Comparison of ENCODE assay signal across 8 mouse cellular contexts in the genomic region with DNA sequence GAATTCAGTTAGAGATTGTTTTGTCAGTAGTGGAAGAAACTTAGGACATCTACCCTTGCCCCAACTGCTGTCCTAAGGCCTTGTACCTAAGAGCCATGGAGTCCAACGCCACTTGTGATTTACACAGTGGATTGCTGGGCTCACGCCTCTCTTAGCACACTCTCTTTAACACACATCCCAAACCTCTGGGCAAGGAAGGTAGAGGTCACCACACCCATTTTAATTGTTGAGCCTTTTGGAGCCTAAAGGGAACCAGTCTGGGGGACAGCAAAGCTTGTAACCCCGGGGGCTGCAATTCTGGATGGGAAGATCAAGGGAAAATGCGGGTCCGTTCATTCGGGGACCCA. TPM values are rescaled to one million over a fixed set of nuclear protein-coding genes. Genes with fewer than 3 reads are reported as not detected.
A peak's percentile ranks its signal among the peaks of the same experiment; 100 is the strongest.
DNase-seq lines count a peak whose midpoint lies in the region; ATAC-seq and TF ChIP-seq lines count a peak whose summit lies in the region.

No protein-coding gene starts in this region.

- H3K9me3 ChIP-seq in embryonic facial prominence, embryonic 14.5 days (ENCODE audit: control insufficient read depth, low read length): no peaks in the 10 kb centered on the region
- no peaks in the 10 kb centered on the region for H3K9me3 ChIP-seq in limb, embryonic 10.5 days (replicated peaks)
- H3K9me3 ChIP-seq in neural tube, embryonic 13.5 days: no peaks in the 10 kb centered on the region

- DNase-seq in layer of hippocampus, adult 2 months (ENCODE audit: low spot score in 2 of 2): peak in 1 of 2 experiments; percentile 13
- no peak for DNase-seq in layer of hippocampus, postnatal 10 days (ENCODE audit: low spot score in 2 of 2)
- DNase-seq in embryonic facial prominence, embryonic 14.5 days (ENCODE audit: low spot score): no peak
- DNase-seq in limb, embryonic 10.5 days (ENCODE audit: low spot score): no peak
- no peak for DNase-seq in right cerebral cortex, postnatal 36 days (ENCODE audit: low spot score in 2 of 2)
- DNase-seq in adrenal gland, adult 2 months: no peak
- no peak for DNase-seq in adrenal gland, adult 18-20 months (ENCODE audit: low spot score in 2 of 2)

- H3K4me1 ChIP-seq in embryonic facial prominence, embryonic 14.5 days (ENCODE audit: control insufficient read depth, insufficient read depth, low read length): peaks cover 3% of the 10 kb centered on the region; the same call in 1 of the 2 replicates
- peaks cover 14% of the 10 kb centered on the region for H3K4me1 ChIP-seq in limb, embryonic 10.5 days
- peaks cover 14% of the 10 kb centered on the region for H3K4me1 ChIP-seq in neural tube, embryonic 13.5 days (replicated peaks)

- H3K27ac ChIP-seq in layer of hippocampus, adult 2 months: peak overlapping the region; percentile 95
- H3K27ac ChIP-seq in embryonic facial prominence, embryonic 14.5 days (replicated peaks; ENCODE audit: low read depth, low read length): peak overlapping the region; percentile 53; the same call in 1 of the 2 replicates
- H3K27ac ChIP-seq in limb, embryonic 10.5 days: peak overlapping the region; percentile 90
- H3K27ac ChIP-seq in neural tube, embryonic 13.5 days (replicated peaks): peak overlapping the region; percentile 81

- 32% methylated on average over 6 of the region's 6 CpGs for WGBS in embryonic facial prominence, embryonic 14.5 days
- 25% methylated on average over 6 of the region's 6 CpGs for WGBS in limb, embryonic 10.5 days
- WGBS in neural tube, embryonic 13.5 days: 17% methylated on average over 6 of the region's 6 CpGs

- H3K36me3 ChIP-seq in embryonic facial prominence, embryonic 14.5 days (ENCODE audit: control insufficient read depth, insufficient read depth, low read length): peaks cover 25% of the 10 kb centered on the region
- peaks cover 33% of the 10 kb centered on the region for H3K36me3 ChIP-seq in limb, embryonic 10.5 days
- H3K36me3 ChIP-seq in neural tube, embryonic 13.5 days: peaks cover 22% of the 10 kb centered on the region

- peak overlapping the region; percentile 79 for H3K9ac ChIP-seq in embryonic facial prominence, embryonic 14.5 days (ENCODE audit: low read depth, low read length)
- peak overlapping the region; percentile 82 for H3K9ac ChIP-seq in neural tube, embryonic 13.5 days

- H3K27me3 ChIP-seq in embryonic facial prominence, embryonic 14.5 days (replicated peaks; ENCODE audit: control insufficient read depth, insufficient read depth, low read length): no peaks in the 10 kb centered on the region
- no peaks in the 10 kb centered on the region for H3K27me3 ChIP-seq in limb, embryonic 10.5 days (ENCODE audit: low read depth, poor library complexity, severe bottlenecking)
- no peaks in the 10 kb centered on the region for H3K27me3 ChIP-seq in neural tube, embryonic 13.5 days

- H3K4me2 ChIP-seq in embryonic facial prominence, embryonic 14.5 days (ENCODE audit: low read depth, low read length): peak overlapping the region; percentile 60
- peak overlapping the region; percentile 78 for H3K4me2 ChIP-seq in neural tube, embryonic 13.5 days

- no peak for TF ChIP-seq CTCF in layer of hippocampus, adult 2 months (conservative IDR thresholded peaks at IDR 0.05)

- H3K4me3 ChIP-seq in layer of hippocampus, adult 2 months: peak overlapping the region; percentile 67
- peak overlapping the region; percentile 67 for H3K4me3 ChIP-seq in embryonic facial prominence, embryonic 14.5 days (ENCODE audit: low read depth, low read length)
- peak overlapping the region; percentile 84 for H3K4me3 ChIP-seq in limb, embryonic 10.5 days
- H3K4me3 ChIP-seq in neural tube, embryonic 13.5 days: peak overlapping the region; percentile 60

- ATAC-seq in embryonic facial prominence, embryonic 14.5 days (ENCODE audit: low read depth): peak; percentile 12; the same call in 1 of the 2 replicates
- ATAC-seq in neural tube, embryonic 13.5 days (ENCODE audit: low read depth): peak; percentile 62

RNA-seq across cellular contexts. Expression of a gene that starts 0.4 kb away (rescaled TPM):
- total RNA-seq in layer of hippocampus, adult 2 months (2021): 100 to 1,000 TPM; 103 to 104 TPM
- 100 to 1,000 TPM in 1 of 2 experiments, 10 to 100 TPM in 1; 97.0 to 102 TPM for total RNA-seq in layer of hippocampus, postnatal 10 days (2021)
- 78.5 and 86.5 TPM in 2 replicates for polyA plus RNA-seq in embryonic facial prominence, embryonic 14.5 days (2014; fragmentation: Nextera tagmentation; extraction: Ambion mirVana)
- polyA plus RNA-seq in limb, embryonic 10.5 days (2016; fragmentation: Nextera tagmentation; extraction: Ambion mirVana): 126 and 128 TPM in 2 replicates
- 94.1 and 105 TPM in 2 replicates for polyA plus RNA-seq in neural tube, embryonic 13.5 days (2015; fragmentation: Nextera tagmentation; extraction: Ambion mirVana)
- total RNA-seq in adrenal gland, adult 2 months (2021): 100 to 1,000 TPM; 384 to 492 TPM
- polyA plus RNA-seq in adrenal gland, adult 2 months (2012; rRNA removed): 212 and 282 TPM in 2 replicates
- total RNA-seq in adrenal gland, adult 18-20 months (2021): 100 to 1,000 TPM; 320 to 493 TPM

RNA-seq across cellular contexts. Expression of a gene that starts 53.7 kb away (rescaled TPM):
- 10 to 100 TPM; 32.7 to 39.2 TPM for total RNA-seq in layer of hippocampus, adult 2 months (2021)
- 10 to 100 TPM; 36.0 to 36.6 TPM for total RNA-seq in layer of hippocampus, postnatal 10 days (2021)
- 14.8 and 15.1 TPM in 2 replicates for polyA plus RNA-seq in embryonic facial prominence, embryonic 14.5 days (2014; fragmentation: Nextera tagmentation; extraction: Ambion mirVana)
- polyA plus RNA-seq in limb, embryonic 10.5 days (2016; fragmentation: Nextera tagmentation; extraction: Ambion mirVana): 16.4 and 18.1 TPM in 2 replicates
- 23.3 and 25.5 TPM in 2 replicates for polyA plus RNA-seq in neural tube, embryonic 13.5 days (2015; fragmentation: Nextera tagmentation; extraction: Ambion mirVana)
- total RNA-seq in adrenal gland, adult 2 months (2021): 10 to 100 TPM; 22.9 to 23.5 TPM
- 5.5 and 6.3 TPM in 2 replicates for polyA plus RNA-seq in adrenal gland, adult 2 months (2012; rRNA removed)
- 10 to 100 TPM; 20.5 to 22.6 TPM for total RNA-seq in adrenal gland, adult 18-20 months (2021)
